Mouse (Mus musculus) brown adipose tissue, adult 24 weeks (tissue): ENCODE results near the gene Mbd3l2. TPM values are rescaled to one million over a fixed set of nuclear protein-coding genes. Genes with fewer than 3 reads are reported as not detected.
"Not testable (repeated sequence)": the region's sequence is repeated elsewhere in the genome, so short reads cannot be mapped to it uniquely, and the experiment has no call there.

Experiments used
- H3K27ac ChIP-seq: fragments of 200-500 bp; replicated peaks from 2 replicates; pipeline ENCODE4 v1.5.1; 2012; ENCODE audit warnings: low read depth, mild to moderate bottlenecking, low read length
- H3K4me1 ChIP-seq: fragments of 200-500 bp; 2 replicates; pipeline ENCODE4 v1.6.1; 2012; ENCODE audit warnings: low read length, mixed read lengths; ENCODE audit not compliant: control insufficient read depth, insufficient read depth, insufficient read length
- H3K4me3 ChIP-seq: fragments of 200-500 bp; 2 replicates; pipeline ENCODE4 v1.5.1; 2012; ENCODE audit warnings: low read depth, mild to moderate bottlenecking, low read length, moderate library complexity; ENCODE audit not compliant: insufficient read depth
- polyA plus RNA-seq: library from polyadenylated mRNA; stranded (reverse); fragments of >200 nt; gene quantifications from 2 replicates; pipeline ENCODE4 v1.2.4, GENCODE M21; 2012; ENCODE audit not compliant: missing spikeins, insufficient read depth, insufficient read length

The Mbd3l2 gene
- polyA plus RNA-seq, result not detected in 2 replicates

- Histone ChIP-seq H3K27ac (no peak within 1 kb of the TSS), H3K4me1 (no peaks in the 10 kb centered on the region), H3K4me3 (no peak within 1 kb of the TSS)
Measured at GRCm38 (mm10) chr9:18430354-18430753, at the start of gene Mbd3l2. TSS of gene Mbd3l2 (plus strand) at chr9:18430654.

- H3K4me1 ChIP-seq, result no peaks in the 10 kb centered on the region
Measured at GRCm38 (mm10) chr9:18385782-18386181, 44.7 kb upstream of the Mbd3l2 start.

DNA sequence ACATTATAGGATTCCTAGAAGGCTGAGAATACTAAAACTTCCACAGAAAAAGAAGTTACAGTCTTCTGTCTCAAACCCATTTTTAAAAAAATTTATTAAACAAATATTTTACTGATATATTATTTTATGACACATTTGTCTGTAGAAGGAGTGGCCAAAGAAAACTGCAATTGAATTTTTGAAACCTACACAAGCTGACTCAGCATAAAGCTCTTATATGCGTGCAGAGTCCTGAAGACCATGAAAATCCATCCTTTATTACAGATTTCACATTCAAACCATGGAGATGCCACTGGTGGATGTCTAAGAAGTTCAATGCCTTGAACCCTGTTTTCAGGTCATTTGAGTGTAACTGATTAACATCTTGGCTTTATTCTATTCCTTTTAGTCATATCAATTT lies 30.8 kb upstream of the Mbd3l2 start:
- no peaks in the 10 kb centered on the region for H3K4me1 ChIP-seq
- no peak overlapping the region for H3K27ac ChIP-seq
- no peak overlapping the region for H3K4me3 ChIP-seq

More at GRCm38 (mm10) chr9:18385782-18386181, 44.7 kb upstream of the Mbd3l2 start:
- Histone ChIP-seq H3K4me3 (peak overlapping the region; percentile 54), H3K27ac (peak overlapping the region; percentile 47)

- not testable (repeated sequence) for H3K27ac ChIP-seq, H3K4me3 ChIP-seq, H3K4me1 ChIP-seq
Measured at GRCm38 (mm10) chr9:18402895-18403294, 27.6 kb upstream of the Mbd3l2 start, which contains the start of gene Naalad2. TSS of gene Naalad2 (minus strand) at chr9:18402995.

DNA sequence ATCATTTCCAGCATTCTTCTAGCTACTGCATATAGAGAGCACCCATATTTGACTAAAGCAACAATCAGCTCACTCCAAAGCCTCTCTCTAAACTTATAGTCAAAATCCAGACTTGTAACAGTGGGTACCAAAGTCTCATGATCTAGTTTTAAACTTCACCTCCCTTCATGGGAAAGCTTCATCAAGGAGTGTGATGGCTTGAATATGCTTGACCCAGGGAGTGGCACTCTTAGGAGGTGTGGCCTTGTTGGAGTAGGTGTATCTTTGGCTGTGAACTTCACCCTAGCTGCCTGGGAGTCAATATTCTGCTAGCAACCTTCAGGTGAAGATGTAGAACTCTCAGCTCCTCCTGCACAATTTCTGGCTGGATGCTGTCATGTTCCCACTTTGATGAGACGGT lies 26.3 kb upstream of the Mbd3l2 start, which contains the start of gene Ubtfl1:
TSS of gene Ubtfl1 (plus strand) at position 301 of the 400 bp plus-strand sequence.
- no peak within 1 kb of the TSS for H3K4me3 ChIP-seq
- H3K27ac ChIP-seq, result no peak within 1 kb of the TSS
- H3K4me1 ChIP-seq, result no peaks in the 10 kb centered on the region

DNA sequence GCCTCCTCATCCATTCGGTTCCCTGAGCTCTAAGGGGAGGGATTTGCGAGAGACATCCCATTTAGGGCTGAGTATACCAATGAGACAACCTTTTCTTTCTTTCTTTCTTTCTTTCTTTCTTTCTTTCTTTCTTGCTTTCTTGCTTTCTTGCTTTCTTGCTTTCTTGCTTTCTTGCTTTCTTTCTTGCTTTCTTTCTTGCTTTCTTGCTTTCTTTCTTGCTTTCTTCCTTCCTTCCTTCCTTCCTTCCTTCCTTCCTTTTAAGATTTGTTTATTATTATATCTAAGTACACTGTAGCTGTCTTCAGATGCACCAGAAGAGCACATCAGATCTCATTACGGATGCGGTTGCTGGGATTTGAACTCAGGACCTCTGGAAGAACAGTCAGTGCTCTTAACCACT lies 18.1 kb upstream of the Mbd3l2 start:
- not testable (repeated sequence) for H3K4me1 ChIP-seq, H3K4me3 ChIP-seq, H3K27ac ChIP-seq

DNA sequence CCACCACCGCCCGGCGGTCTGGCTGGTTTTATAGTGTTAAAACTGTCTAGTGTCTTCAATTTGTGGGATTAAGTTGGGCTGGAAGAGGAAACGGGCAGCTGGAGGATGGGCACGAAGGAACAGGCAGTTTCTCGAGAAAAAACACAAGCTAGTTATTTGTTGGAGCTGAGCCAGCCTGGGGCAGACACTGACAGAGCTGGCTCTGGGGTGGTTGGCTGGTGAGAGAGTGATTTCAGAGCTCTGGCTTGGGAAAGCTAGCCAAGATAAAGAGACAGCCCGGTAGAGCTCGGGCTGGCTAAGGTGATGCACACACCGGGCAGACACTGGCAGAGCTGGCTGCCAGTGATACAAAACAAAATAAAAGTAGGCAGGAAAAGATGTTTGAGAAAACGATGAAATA lies 1.2 kb downstream of the Mbd3l2 start:
- Histone ChIP-seq H3K4me1 (no peaks in the 10 kb centered on the region), H3K27ac (no peak overlapping the region), H3K4me3 (no peak overlapping the region)

GRCm38 (mm10) chr9:18456520-18456919 lies 26.1 kb downstream of the Mbd3l2 start:
- H3K4me3 ChIP-seq, result no peak overlapping the region
- H3K4me1 ChIP-seq, result no peaks in the 10 kb centered on the region
- no peak overlapping the region for H3K27ac ChIP-seq

DNA sequence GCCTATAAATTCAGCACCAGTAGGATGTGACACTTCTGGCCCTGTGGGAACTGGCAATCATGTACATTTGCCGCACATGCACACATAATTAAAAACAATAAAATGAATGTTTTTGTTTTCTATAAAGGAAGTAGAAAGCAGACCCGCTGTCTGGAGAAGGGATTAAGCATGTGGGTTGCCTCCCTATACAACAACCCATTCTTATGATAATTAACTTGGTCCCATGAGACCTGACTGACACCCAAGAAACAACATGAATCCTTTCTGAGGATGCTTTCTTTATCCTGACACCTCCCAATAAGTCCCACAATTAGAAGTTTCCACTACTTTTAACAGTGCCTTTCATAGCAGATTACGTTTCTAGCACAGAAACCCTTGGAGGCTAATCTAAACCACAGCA lies 36.9 kb downstream of the Mbd3l2 start:
- H3K4me3 ChIP-seq, result no peak overlapping the region
- no peaks in the 10 kb centered on the region for H3K4me1 ChIP-seq
- no peak overlapping the region for H3K27ac ChIP-seq

DNA sequence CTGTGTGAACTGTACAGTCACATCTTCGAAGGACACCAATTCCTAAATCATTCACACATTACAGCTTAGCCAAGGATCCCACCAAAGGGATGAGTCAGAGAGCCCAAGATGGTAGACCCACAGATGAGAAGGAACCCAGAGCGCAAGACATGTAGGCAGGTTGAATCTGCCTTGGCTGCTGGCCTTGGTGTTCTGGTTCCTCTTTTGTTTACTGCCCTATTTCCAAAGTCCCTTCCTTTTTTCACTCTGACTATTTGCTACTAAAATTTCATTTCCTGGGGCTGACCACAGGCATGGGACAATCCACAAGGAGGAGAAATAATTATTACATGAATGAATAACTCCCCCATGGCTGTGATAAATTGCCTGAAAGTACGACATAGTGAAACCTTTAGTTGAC lies 37.6 kb downstream of the Mbd3l2 start:
- H3K27ac ChIP-seq, result no peak overlapping the region
- no peak overlapping the region for H3K4me3 ChIP-seq
- no peaks in the 10 kb centered on the region for H3K4me1 ChIP-seq

GRCm38 (mm10) chr9:18473324-18474128 lies 43.1 kb downstream of the Mbd3l2 start:
- H3K27ac ChIP-seq, result peak overlapping the region; percentile 81
- H3K4me3 ChIP-seq, result peak overlapping the region; percentile 75
- H3K4me1 ChIP-seq, result no peaks in the 10 kb centered on the region

DNA sequence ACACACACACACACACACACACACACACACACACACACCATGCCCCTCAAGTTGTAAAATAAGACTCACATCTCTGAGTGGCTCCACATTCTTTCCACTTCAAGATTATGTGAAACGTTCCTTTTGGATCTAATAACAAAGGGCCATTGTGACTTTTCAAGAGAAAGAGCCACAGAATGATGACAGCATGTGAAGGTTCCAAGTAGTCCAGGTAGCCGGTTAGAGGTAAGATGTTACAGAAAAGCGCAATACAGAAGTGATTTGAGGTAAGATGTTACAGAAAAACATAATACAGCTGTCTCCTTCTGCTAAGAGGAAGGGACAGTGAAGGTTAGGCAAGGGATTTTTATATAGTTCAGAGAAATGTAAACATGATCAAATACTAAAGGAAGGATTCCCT lies 47.7 kb downstream of the Mbd3l2 start, which contains the start of the genes Zfp558 and Mbd3l1:
TSS of gene Zfp558 (minus strand) at position 101 of the 400 bp plus-strand sequence.
TSS of gene Mbd3l1 (plus strand) at position 192 of the 400 bp plus-strand sequence.
- no peaks in the 10 kb centered on the region for H3K4me1 ChIP-seq
- no peak within 1 kb of the TSS for H3K4me3 ChIP-seq
- H3K27ac ChIP-seq, result no peak within 1 kb of the TSS

Other genes starting within 250 kb of the Mbd3l2 start
- 47.3 and 97.9 TPM in 2 replicates for gene Chordc1, start 138.5 kb upstream of the Mbd3l2 start, polyA plus RNA-seq
- 3.8 and 5.0 TPM in 2 replicates for gene Naalad2, start 27.7 kb upstream of the Mbd3l2 start, polyA plus RNA-seq
- gene Ubtfl1, start 26.2 kb upstream of the Mbd3l2 start, polyA plus RNA-seq, result not detected in 2 replicates
- 0.54 and 1.0 TPM in 2 replicates for gene Zfp558, start 47.6 kb downstream of the Mbd3l2 start, polyA plus RNA-seq
- not detected in 2 replicates for gene Mbd3l1, start 47.7 kb downstream of the Mbd3l2 start, polyA plus RNA-seq
- gene Muc16, start 243.9 kb downstream of the Mbd3l2 start, polyA plus RNA-seq, result not detected in 2 replicates